Mouse (Mus musculus) small intestine, adult 2 months (tissue): Measurements from ENCODE around the gene Clgn. TPM values are rescaled to one million over a fixed set of nuclear protein-coding genes. Genes with fewer than 3 reads are reported as not detected.
"Not testable (repeated sequence)": the region's sequence is repeated elsewhere in the genome, so short reads cannot be mapped to it uniquely, and the experiment has no call there.

Source experiments
- H3K27ac ChIP-seq: fragments of 200-500 bp; 2 replicates; pipeline ENCODE4 v1.5.1; 2012; ENCODE audit warnings: low read depth, low read length, control low read depth, inconsistent platforms; ENCODE audit not compliant: insufficient read depth
- H3K27me3 ChIP-seq: fragments of 200-500 bp; 2 replicates; pipeline ENCODE4 v1.6.1; 2012; ENCODE audit warnings: mild to moderate bottlenecking, moderate library complexity, low read length, inconsistent platforms; ENCODE audit not compliant: control insufficient read depth, insufficient read depth
- H3K36me3 ChIP-seq: fragments of 200-500 bp; 2 replicates; pipeline ENCODE4 v1.6.1; 2012; ENCODE audit warnings: mild to moderate bottlenecking, low read length, control low read depth, inconsistent platforms; ENCODE audit not compliant: control insufficient read depth, insufficient read depth
- H3K4me1 ChIP-seq: fragments of 200-500 bp; 2 replicates; pipeline ENCODE4 v1.6.1; 2012; ENCODE audit warnings: low read length, inconsistent platforms, mixed read lengths; ENCODE audit not compliant: control insufficient read depth, insufficient read depth, insufficient read length
- H3K4me3 ChIP-seq: fragments of 200-500 bp; 2 replicates; pipeline ENCODE4 v1.5.1; 2012; ENCODE audit warnings: low read depth, mild to moderate bottlenecking, control low read depth, inconsistent platforms, low read length, moderate library complexity
- CTCF ChIP-seq: fragments of 200-500 bp; IDR thresholded peaks from 2 replicates; pipeline ENCODE4 v1.5.1; 2012; ENCODE audit warnings: low read depth, mild to moderate bottlenecking, control low read depth, inconsistent platforms, low read length, moderate library complexity, mixed read lengths; ENCODE audit not compliant: insufficient replicate concordance, insufficient read length; ENCODE audit errors: extremely low read depth
- POLR2A ChIP-seq: fragments of 200-500 bp; IDR thresholded peaks from 2 replicates; pipeline ENCODE4 v1.6.1; 2012; ENCODE audit warnings: low read depth, mild to moderate bottlenecking, control low read depth, inconsistent platforms, low read length, moderate library complexity
- WGBS: fragments of 180-500 bp; shearing (Covaris S2); methylation state at CpG from one replicate; pipeline ENCODE4 v1.1.7; 2018; 5-methylcytosine and 5-hydroxymethylcytosine counted together
- polyA plus RNA-seq: library from polyadenylated mRNA; depleted of rRNA; stranded (reverse); fragments of >200 nt; gene quantifications from 2 replicates; pipeline ENCODE4 v1.2.3, GENCODE M21; 2012

Clgn gene
- polyA plus RNA-seq, 1 experiment, result not detected

DNA sequence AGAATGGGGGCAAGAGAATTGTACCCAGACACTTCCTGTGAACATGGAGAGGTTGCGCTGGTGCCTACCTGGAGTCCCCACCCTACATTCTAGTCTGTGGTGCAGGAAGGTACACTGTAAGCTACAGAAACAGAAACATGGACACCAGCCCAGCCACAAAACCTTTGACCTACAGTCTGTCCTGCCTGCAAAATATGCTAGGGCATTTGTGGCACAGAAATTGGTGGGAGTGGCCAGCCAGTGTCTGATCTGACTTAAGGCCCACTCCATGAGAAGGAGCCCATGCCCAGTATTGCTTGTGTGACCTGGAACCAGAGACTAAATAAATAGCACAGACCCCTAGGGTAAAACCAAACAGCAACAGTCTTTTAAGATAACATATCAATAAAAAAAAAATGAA is 31.7 kb downstream of the Clgn start:
- H3K4me3 ChIP-seq, result no peak overlapping the region
- no peaks in the 10 kb centered on the region for H3K27me3 ChIP-seq
- no peak for TF ChIP-seq CTCF
- TF ChIP-seq POLR2A, result no peak
- H3K27ac ChIP-seq, result no peak overlapping the region
- 86% methylated on average over 1 of the region's 1 CpGs for WGBS
- H3K4me1 ChIP-seq, result no peaks in the 10 kb centered on the region
- no peaks in the 10 kb centered on the region for H3K36me3 ChIP-seq

DNA sequence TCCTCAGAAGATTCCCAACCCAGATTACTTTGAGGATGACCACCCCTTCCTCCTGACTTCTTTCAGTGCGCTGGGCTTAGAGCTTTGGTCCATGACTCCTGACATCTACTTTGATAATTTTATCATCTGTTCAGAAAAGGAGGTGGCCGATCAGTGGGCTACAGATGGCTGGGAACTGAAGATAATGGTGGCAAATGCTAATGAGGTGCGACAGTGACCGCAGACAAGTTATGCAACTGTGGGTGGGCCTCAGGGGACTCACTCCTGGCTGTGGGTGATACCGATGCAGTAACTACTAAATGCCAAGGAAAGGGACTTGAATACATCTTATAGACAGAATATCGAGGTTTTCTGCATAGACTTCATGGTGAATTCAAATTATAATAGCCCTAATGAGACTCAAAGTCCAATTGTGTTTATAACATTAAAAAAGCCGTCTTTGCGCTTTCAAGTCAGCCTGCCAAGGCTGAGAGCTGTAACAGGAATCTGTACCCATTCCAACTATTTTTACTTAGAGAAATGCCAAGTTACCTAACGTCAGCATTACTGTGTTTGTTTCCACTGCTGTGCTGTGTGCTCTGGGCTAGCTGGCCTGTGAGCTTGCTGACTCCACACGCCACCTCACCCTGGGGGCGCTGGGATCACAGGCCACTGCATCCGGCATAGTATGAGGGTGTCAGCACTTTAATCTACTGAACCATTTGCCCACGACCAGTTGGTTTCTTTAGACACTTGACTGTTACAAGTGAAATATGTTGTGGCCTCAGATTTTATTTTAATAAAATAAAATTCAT is 33.6 kb downstream of the Clgn start:
- TF ChIP-seq CTCF (no peak), POLR2A (no peak)

GRCm38 (mm10) chr8:83425202-83425601 is 35.5 kb downstream of the Clgn start:
- Histone ChIP-seq H3K4me3 (no peak overlapping the region), H3K27ac (no peak overlapping the region), H3K36me3 (no peaks in the 10 kb centered on the region), H3K27me3 (no peaks in the 10 kb centered on the region), H3K4me1 (no peaks in the 10 kb centered on the region)
- WGBS, result 82% methylated on average over 6 of the region's 6 CpGs
- TF ChIP-seq POLR2A, result no peak
- TF ChIP-seq CTCF, result no peak

More for the DNA sequence above, 33.6 kb downstream of the Clgn start:
- Histone ChIP-seq H3K36me3 (no peaks in the 10 kb centered on the region), H3K27ac (no peak overlapping the region), H3K27me3 (no peaks in the 10 kb centered on the region), H3K4me1 (no peaks in the 10 kb centered on the region), H3K4me3 (no peak overlapping the region)
- WGBS, result 70% methylated on average over 13 of the region's 13 CpGs

GRCm38 (mm10) chr8:83426104-83426759 is 36.6 kb downstream of the Clgn start:
- Histone ChIP-seq H3K4me1 (no peaks in the 10 kb centered on the region), H3K4me3 (no peak overlapping the region), H3K36me3 (no peaks in the 10 kb centered on the region), H3K27me3 (no peaks in the 10 kb centered on the region), H3K27ac (no peak overlapping the region)
- 58% methylated on average over 11 of the region's 11 CpGs for WGBS
- TF ChIP-seq CTCF (no peak), POLR2A (no peak)

GRCm38 (mm10) chr8:83426949-83427348 is 37.3 kb downstream of the Clgn start:
- Histone ChIP-seq H3K27ac (no peak overlapping the region), H3K4me1 (no peaks in the 10 kb centered on the region), H3K36me3 (no peaks in the 10 kb centered on the region), H3K27me3 (no peaks in the 10 kb centered on the region), H3K4me3 (no peak overlapping the region)
- WGBS, result 43% methylated on average over 7 of the region's 7 CpGs
- TF ChIP-seq CTCF (no peak), POLR2A (no peak)

- not testable (repeated sequence) for H3K36me3 ChIP-seq, H3K4me1 ChIP-seq, H3K27ac ChIP-seq, H3K4me3 ChIP-seq, H3K27me3 ChIP-seq
- WGBS, result 82% methylated on average over 3 of the region's 3 CpGs
Measured at GRCm38 (mm10) chr8:83428621-83429020, 39.0 kb downstream of the Clgn start.

DNA sequence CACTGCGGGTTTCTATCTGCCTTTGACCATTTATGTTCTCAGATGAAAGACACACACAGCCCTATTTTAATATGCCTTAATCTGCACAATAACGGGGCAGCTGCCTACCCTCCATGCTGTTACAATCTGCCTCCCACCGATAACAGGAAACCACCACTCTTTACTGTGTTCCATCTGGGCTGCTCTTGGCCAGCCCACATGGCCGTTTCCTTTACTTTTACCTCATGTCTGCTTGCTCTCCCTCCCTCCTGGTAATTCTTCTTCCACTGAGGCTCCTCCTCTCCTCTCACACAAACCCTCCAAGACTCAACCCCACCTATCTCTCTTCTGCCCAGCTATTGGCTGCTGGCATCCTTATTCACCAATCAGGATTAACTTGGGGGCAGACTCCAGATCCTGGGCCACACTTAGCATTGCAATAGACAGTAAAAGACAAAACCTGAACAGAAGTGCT is 39.4 kb downstream of the Clgn start:
- H3K27ac ChIP-seq, result no peak overlapping the region
- no peak overlapping the region for H3K4me3 ChIP-seq
- no peaks in the 10 kb centered on the region for H3K27me3 ChIP-seq
- H3K4me1 ChIP-seq, result no peaks in the 10 kb centered on the region
- H3K36me3 ChIP-seq, result peaks cover 3% of the 10 kb centered on the region; the same call in 1 of the 2 replicates
- 62% methylated on average over 4 of the region's 4 CpGs for WGBS
- TF ChIP-seq POLR2A, result no peak
